Mouse (Mus musculus) heart, postnatal 0 days (tissue): ENCODE data around the gene Tmem266. TPM values are rescaled to one million over a fixed set of nuclear protein-coding genes. Genes with fewer than 3 reads are reported as not detected.

Experiments
- ATAC-seq: fragments of 200-750 bp; cut with Nextera tagmentation; 2 replicates; pipeline ENCODE4 v1.8.0; 2017; ENCODE audit warnings: low read depth, moderate number of reproducible peaks, moderate library complexity; ENCODE audit not compliant: insufficient read depth
- DNase-seq: peaks from one replicate; pipeline ENCODE4 v3.0.0-alpha.2; 2016; ENCODE audit warnings: low spot score
- H3K27ac ChIP-seq: fragments of 300-500 bp; sonication (generic); 2 replicates; pipeline ENCODE4 v1.5.1; 2014; ENCODE audit warnings: low read depth, mild to moderate bottlenecking
- H3K27me3 ChIP-seq: fragments of 300-500 bp; sonication (generic); 2 replicates; pipeline ENCODE4 v1.6.1; 2014; ENCODE audit warnings: low read length, mixed read lengths; ENCODE audit not compliant: control insufficient read depth, insufficient read depth
- H3K36me3 ChIP-seq: fragments of 300-500 bp; sonication (generic); replicated peaks from 2 replicates; pipeline ENCODE4 v1.6.1; 2014; ENCODE audit warnings: low read length, mixed read lengths; ENCODE audit not compliant: control insufficient read depth, insufficient read depth
- H3K4me1 ChIP-seq: fragments of 300-500 bp; sonication (generic); 2 replicates; pipeline ENCODE4 v1.6.1; 2014; ENCODE audit warnings: antibody characterized with exemption; ENCODE audit not compliant: control insufficient read depth, insufficient read depth
- H3K4me2 ChIP-seq: fragments of 300-500 bp; sonication (generic); 2 replicates; pipeline ENCODE4 v1.6.1; 2014; ENCODE audit warnings: low read depth, mild to moderate bottlenecking, low read length, moderate library complexity
- H3K4me3 ChIP-seq: fragments of 300-500 bp; sonication (generic); 2 replicates; pipeline ENCODE4 v1.5.1; 2014; ENCODE audit warnings: low read depth, low read length
- H3K9ac ChIP-seq: fragments of 300-500 bp; sonication (generic); replicated peaks from 2 replicates; pipeline ENCODE4 v1.6.1; 2014; ENCODE audit warnings: low read depth, low read length, mixed read lengths
- H3K9me3 ChIP-seq: fragments of 300-500 bp; sonication (generic); replicated peaks from 2 replicates; pipeline ENCODE4 v1.6.1; 2016; ENCODE audit warnings: low read length; ENCODE audit not compliant: control insufficient read depth
- CTCF ChIP-seq: IDR thresholded peaks from 2 replicates; pipeline ENCODE4 v1.5.1; 2016; ENCODE audit warnings: antibody characterized with exemption, control low read depth, low read depth
- EP300 ChIP-seq: IDR thresholded peaks from 2 replicates; pipeline ENCODE4 v1.6.1; 2016; ENCODE audit warnings: antibody characterized with exemption, low read depth
- WGBS: fragments of 180-500 bp; shearing (Covaris S2); extraction: QIAGEN DNeasy Blood & Tissue Kit; methylation state at CpG from one replicate; pipeline ENCODE4 v1.1.7; 2014; 5-methylcytosine and 5-hydroxymethylcytosine counted together
- polyA plus RNA-seq: library from polyadenylated mRNA; unstranded; fragments of >200 nt; fragmentation: Nextera tagmentation; extraction: Ambion mirVana; gene quantifications from 2 replicates; pipeline ENCODE4 v1.2.1, GENCODE M21; 2015
- total RNA-seq: library from RNA; depleted of rRNA; stranded (reverse); fragments of >200 nt; gene quantifications from 2 replicates; pipeline ENCODE4 v1.2.3, GENCODE M21; 2014; ENCODE audit warnings: low replicate concordance

Gene Tmem266
- total and polyA plus RNA-seq, 2 experiments from 2014 or later, result 0.11 to 2.1 TPM

GRCm38 (mm10) chr9:55325564-55326514, 874 bp upstream of the Tmem266 start:
- Histone ChIP-seq H3K4me3 (peak overlapping the region; percentile 87), H3K9me3 (no peaks in the 10 kb centered on the region), H3K9ac (peak overlapping the region; percentile 64), H3K27me3 (peaks cover 42% of the 10 kb centered on the region), H3K36me3 (no peaks in the 10 kb centered on the region), H3K4me2 (peak overlapping the region; percentile 99), H3K4me1 (no peaks in the 10 kb centered on the region), H3K27ac (no peak overlapping the region)
- DNase-seq (no peak), ATAC-seq (no peak)
- 13% methylated on average over 18 of the region's 18 CpGs for WGBS
- TF ChIP-seq CTCF (no peak), EP300 (no peak)

GRCm38 (mm10) chr9:55327234-55327615, 512 bp downstream of the Tmem266 start:
- H3K4me3 ChIP-seq, result peak overlapping the region; percentile 87
- 2% methylated on average over 13 of the region's 13 CpGs for WGBS
- 0 out of 2 replicates have a peak, but pooled peaks have one; percentile 15 for ATAC-seq
- DNase-seq, result no peak
- H3K9ac ChIP-seq, result peak overlapping the region; percentile 64; the same call in 1 of the 2 replicates
- TF ChIP-seq CTCF, result no peak
- TF ChIP-seq EP300, result no peak
- H3K36me3 ChIP-seq, result no peaks in the 10 kb centered on the region
- H3K27me3 ChIP-seq, result peaks cover 42% of the 10 kb centered on the region
- no peak overlapping the region for H3K27ac ChIP-seq
- peak overlapping the region; percentile 99 for H3K4me2 ChIP-seq
- H3K9me3 ChIP-seq, result no peaks in the 10 kb centered on the region
- H3K4me1 ChIP-seq, result no peaks in the 10 kb centered on the region

GRCm38 (mm10) chr9:55328151-55328918, 1.6 kb downstream of the Tmem266 start:
- Histone ChIP-seq H3K9ac (no peak overlapping the region), H3K4me3 (no peak overlapping the region), H3K4me1 (no peaks in the 10 kb centered on the region), H3K9me3 (no peaks in the 10 kb centered on the region), H3K4me2 (no peak overlapping the region), H3K36me3 (no peaks in the 10 kb centered on the region), H3K27ac (no peak overlapping the region), H3K27me3 (peaks cover 45% of the 10 kb centered on the region)
- DNase-seq (no peak), ATAC-seq (no peak)
- TF ChIP-seq CTCF, result no peak
- no peak for TF ChIP-seq EP300
- WGBS, result 35% methylated on average over 14 of the region's 14 CpGs

- no peaks in the 10 kb centered on the region for H3K4me1 ChIP-seq
- 72% methylated on average over 6 of the region's 6 CpGs for WGBS
- no peaks in the 10 kb centered on the region for H3K36me3 ChIP-seq
Measured at GRCm38 (mm10) chr9:55329401-55329800, 2.7 kb downstream of the Tmem266 start.

DNA sequence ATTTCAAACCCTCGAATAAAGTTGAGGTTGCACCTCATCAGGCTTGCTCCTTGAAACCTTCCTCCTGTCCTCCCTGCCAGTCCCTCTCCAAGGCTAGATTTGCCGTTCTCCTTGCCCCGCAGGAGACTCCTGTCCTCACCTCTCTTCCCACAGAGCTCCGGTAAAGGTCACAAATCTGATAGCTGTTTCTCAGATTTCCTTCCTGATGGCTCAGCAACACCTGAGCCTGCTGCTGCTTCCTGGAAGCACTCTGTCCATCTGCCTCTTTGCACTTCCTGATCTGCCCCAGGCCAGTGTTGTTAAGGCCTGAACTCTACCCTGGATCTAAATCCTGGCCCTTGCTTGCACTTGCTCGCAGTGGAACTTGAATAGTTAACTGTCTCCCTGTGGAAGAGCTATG, 5.8 kb downstream of the Tmem266 start:
- peak overlapping the region; percentile 12 for H3K4me2 ChIP-seq
- WGBS, result 34% methylated on average over 5 of the region's 5 CpGs
- no peaks in the 10 kb centered on the region for H3K36me3 ChIP-seq
- H3K27ac ChIP-seq, result no peak overlapping the region
- TF ChIP-seq EP300 (no peak), CTCF (no peak)
- H3K27me3 ChIP-seq, result peaks cover 18% of the 10 kb centered on the region
- 0 out of 2 replicates have a peak overlapping the region, but pooled peaks have one; percentile 4 for H3K9ac ChIP-seq
- DNase-seq, result no peak
- 0 out of 2 replicates have a peak overlapping the region, but pooled peaks have one; percentile 10 for H3K4me3 ChIP-seq
- H3K4me1 ChIP-seq, result no peaks in the 10 kb centered on the region
- H3K9me3 ChIP-seq, result no peaks in the 10 kb centered on the region
- no peak; the same call in 1 of the 2 replicates for ATAC-seq

More at GRCm38 (mm10) chr9:55329401-55329800, 2.7 kb downstream of the Tmem266 start:
- H3K9me3 ChIP-seq, result no peaks in the 10 kb centered on the region
- no peak overlapping the region for H3K9ac ChIP-seq
- DNase-seq (no peak), ATAC-seq (no peak)
- H3K4me3 ChIP-seq, result no peak overlapping the region
- TF ChIP-seq EP300 (no peak), CTCF (no peak)
- H3K27me3 ChIP-seq, result peaks cover 36% of the 10 kb centered on the region
- H3K27ac ChIP-seq, result no peak overlapping the region
- H3K4me2 ChIP-seq, result no peak overlapping the region
